ENCODE assay signal across 10 mouse cellular contexts in the genomic region with DNA sequence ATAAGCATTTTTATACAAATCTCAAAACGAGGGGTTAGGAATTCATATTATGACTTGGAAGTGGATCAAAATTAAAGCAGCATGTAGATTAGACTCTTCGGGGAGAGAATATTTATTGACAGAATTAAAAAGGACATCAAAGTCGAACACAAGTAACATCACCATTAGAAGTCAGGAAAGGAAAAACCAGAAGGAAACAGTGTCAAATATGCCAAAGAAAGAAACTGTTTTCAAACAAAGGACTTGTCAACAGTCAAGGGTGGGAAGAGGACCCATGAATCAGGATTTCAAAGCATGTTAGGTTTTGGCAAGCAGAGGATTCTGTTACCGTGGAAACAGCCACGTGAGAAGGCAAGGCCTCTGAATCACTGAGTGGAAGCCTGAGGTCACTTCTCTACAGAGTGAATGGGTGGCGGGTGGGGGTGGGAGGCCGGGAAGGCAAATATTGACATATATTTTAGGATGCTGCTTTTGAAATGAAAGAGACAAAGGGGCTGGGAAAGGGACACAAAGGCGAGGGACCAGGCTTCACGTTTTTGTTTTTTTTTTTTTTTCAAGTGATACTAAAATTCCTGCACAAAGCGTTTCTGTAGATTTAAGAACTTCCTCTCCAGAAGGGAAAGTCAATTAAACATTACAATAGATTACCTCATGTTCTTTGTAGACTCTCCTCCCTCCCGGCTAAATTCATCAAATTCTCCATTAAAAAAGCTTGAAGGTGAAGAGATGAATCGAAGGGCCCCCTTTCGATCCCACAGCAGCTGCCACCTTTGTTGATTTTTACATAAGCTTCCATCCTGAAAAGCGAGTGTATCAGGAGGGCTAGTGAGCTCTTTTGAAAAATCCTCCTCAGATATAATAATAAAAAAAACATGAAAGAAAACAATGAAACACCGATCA. TPM values are rescaled to one million over a fixed set of nuclear protein-coding genes. Genes with fewer than 3 reads are reported as not detected.
DNase-seq lines count a peak whose midpoint lies in the region; ATAC-seq lines count a peak whose summit lies in the region.
"Had no signal": no experiment of that assay in that cellular context is flagged by ENCODE, and none has a peak within 500 bp of the region (broad histone marks: within the 10 kb centered on the region; RNA-seq: fewer than 3 reads in every experiment).

No protein-coding gene starts in this region.

- DNase-seq in lung, postnatal 4 days = no peak
- DNase-seq in embryo, embryonic 9.5 days (ENCODE audit: extremely low spot score) = peak; percentile 36
- peak; percentile 17 for DNase-seq in kidney, postnatal 10 days
- DNase-seq in thymus, postnatal 36 days = no peak
- no peak for DNase-seq in ovary, postnatal 36 days (ENCODE audit: low spot score)
- DNase-seq: liver, embryonic 13.5 days had no signal

- H3K4me3 ChIP-seq in lung, embryonic 15.5 days = no peak overlapping the region
- H3K4me3 ChIP-seq in midbrain, embryonic 16.5 days (ENCODE audit: low read depth, low read length) = no peak overlapping the region
- H3K4me3 ChIP-seq: erythroblast, embryonic 14.5 days; liver, embryonic 13.5 days had no signal

- no peaks in the 10 kb centered on the region for H3K27me3 ChIP-seq in lung, embryonic 15.5 days
- no peaks in the 10 kb centered on the region for H3K27me3 ChIP-seq in midbrain, embryonic 16.5 days (ENCODE audit: control insufficient read depth, insufficient read depth, low read depth, low read length)
- H3K27me3 ChIP-seq: liver, embryonic 13.5 days had no signal

- peak; percentile 69; the same call in 1 of the 2 replicates for ATAC-seq in lung, embryonic 15.5 days (ENCODE audit: borderline replicate concordance, extremely low read depth, low FRiP score, low TSS enrichment)
- ATAC-seq in midbrain, embryonic 16.5 days = peak; percentile 91
- no peak for ATAC-seq in CD4-positive, CD25-positive, alpha-beta regulatory T cell, adult 4 months

- H3K4me2 ChIP-seq in lung, embryonic 15.5 days = no peak overlapping the region
- peak overlapping the region; percentile 21; the same call in 1 of the 2 replicates for H3K4me2 ChIP-seq in midbrain, embryonic 16.5 days (ENCODE audit: low read length)
- H3K4me2 ChIP-seq: liver, embryonic 13.5 days had no signal

- no peaks in the 10 kb centered on the region for H3K36me3 ChIP-seq in lung, embryonic 15.5 days
- no peaks in the 10 kb centered on the region for H3K36me3 ChIP-seq in midbrain, embryonic 16.5 days (ENCODE audit: control insufficient read depth, insufficient read depth, low read length)
- H3K36me3 ChIP-seq: liver, embryonic 13.5 days had no signal

- no peaks in the 10 kb centered on the region for H3K9me3 ChIP-seq in lung, embryonic 15.5 days
- H3K9me3 ChIP-seq in midbrain, embryonic 16.5 days (replicated peaks; ENCODE audit: control insufficient read depth, low read length, poor library complexity, severe bottlenecking) = no peaks in the 10 kb centered on the region
- H3K9me3 ChIP-seq: liver, embryonic 13.5 days had no signal

- 0 out of 2 replicates have a peak, but pooled peaks cover 6% of the 10 kb centered on the region for H3K4me1 ChIP-seq in lung, embryonic 15.5 days
- H3K4me1 ChIP-seq in midbrain, embryonic 16.5 days (ENCODE audit: control insufficient read depth, insufficient read depth, low read length) = peaks cover 19% of the 10 kb centered on the region
- H3K4me1 ChIP-seq: liver, embryonic 13.5 days had no signal

- H3K9ac ChIP-seq in lung, embryonic 15.5 days = no peak overlapping the region
- H3K9ac ChIP-seq in midbrain, embryonic 16.5 days (ENCODE audit: low read depth, low read length) = no peak overlapping the region
- H3K9ac ChIP-seq: liver, embryonic 13.5 days had no signal

- WGBS in lung, embryonic 15.5 days = 38% methylated on average over 15 of the region's 15 CpGs
- 12% methylated on average over 15 of the region's 15 CpGs for WGBS in midbrain, embryonic 16.5 days

- no peak overlapping the region for H3K27ac ChIP-seq in lung, embryonic 15.5 days
- H3K27ac ChIP-seq in midbrain, embryonic 16.5 days (ENCODE audit: low read length) = peak overlapping the region; percentile 79
- H3K27ac ChIP-seq: liver, embryonic 13.5 days had no signal

RNA-seq across cellular contexts. Expression of a gene that starts 18.3 kb away (rescaled TPM):
- polyA plus RNA-seq in lung, embryonic 15.5 days (2015; fragmentation: Nextera tagmentation; extraction: Ambion mirVana) = not detected in 2 replicates
- polyA plus RNA-seq in midbrain, embryonic 16.5 days (2015; fragmentation: Nextera tagmentation; extraction: Ambion mirVana) = 0.24 and 0.45 TPM in 2 replicates
- not detected for polyA plus RNA-seq in CD4-positive, CD25-positive, alpha-beta regulatory T cell, adult 4 months (2017; shearing (Covaris generic))
- polyA plus RNA-seq: erythroblast, embryonic 14.5 days; liver, embryonic 13.5 days had no signal

Comparison
In these comparisons a context has a peak if more than half of its experiments do, and no peak if none do; other contexts are left out.
1. DNase-seq: peak in embryo, embryonic 9.5 days (single experiment) and kidney, postnatal 10 days (single experiment); none in lung, postnatal 4 days (0 of 2), thymus, postnatal 36 days (0 of 2) and ovary, postnatal 36 days (single experiment).